Mouse (Mus musculus) heart, embryonic 12.5 days (tissue): ENCODE results near the gene AL607142.1. TPM values are rescaled to one million over a fixed set of nuclear protein-coding genes. Genes with fewer than 3 reads are reported as not detected.

ENCODE experiments used
- ATAC-seq: fragments of 200-750 bp; cut with Nextera tagmentation; 2 replicates; pipeline ENCODE4 v1.8.0; 2017; ENCODE audit warnings: moderate TSS enrichment, moderate library complexity; ENCODE audit not compliant: insufficient number of reproducible peaks, low FRiP score
- H3K27ac ChIP-seq: fragments of 300-500 bp; sonication (generic); 2 replicates; pipeline ENCODE4 v1.5.1; 2016; ENCODE audit warnings: mild to moderate bottlenecking, moderate library complexity; ENCODE audit not compliant: poor library complexity, severe bottlenecking
- H3K27me3 ChIP-seq: fragments of 300-500 bp; sonication (generic); replicated peaks from 2 replicates; pipeline ENCODE4 v1.6.1; 2016; ENCODE audit warnings: mild to moderate bottlenecking, moderate library complexity
- H3K36me3 ChIP-seq: fragments of 300-500 bp; sonication (generic); 2 replicates; pipeline ENCODE4 v1.6.1; 2016; ENCODE audit warnings: mild to moderate bottlenecking, moderate library complexity
- H3K4me1 ChIP-seq: fragments of 300-500 bp; sonication (generic); replicated peaks from 2 replicates; pipeline ENCODE4 v1.6.1; 2016; ENCODE audit warnings: mild to moderate bottlenecking
- H3K4me2 ChIP-seq: fragments of 300-500 bp; sonication (generic); 2 replicates; pipeline ENCODE4 v1.6.1; 2016; ENCODE audit warnings: mild to moderate bottlenecking, moderate library complexity
- H3K4me3 ChIP-seq: fragments of 300-500 bp; sonication (generic); 2 replicates; pipeline ENCODE4 v1.5.1; 2016; ENCODE audit warnings: mild to moderate bottlenecking
- H3K9ac ChIP-seq: fragments of 300-500 bp; sonication (generic); 2 replicates; pipeline ENCODE4 v1.6.1; 2016; ENCODE audit warnings: mild to moderate bottlenecking, moderate library complexity
- H3K9me3 ChIP-seq: fragments of 300-500 bp; sonication (generic); replicated peaks from 2 replicates; pipeline ENCODE4 v1.6.1; 2016; ENCODE audit warnings: mild to moderate bottlenecking, moderate library complexity
- WGBS: fragments of 180-500 bp; shearing (Covaris S2); methylation state at CpG from one replicate; pipeline ENCODE4 v1.1.7; 2016; 5-methylcytosine and 5-hydroxymethylcytosine counted together
- polyA plus RNA-seq: library from polyadenylated mRNA; unstranded; fragments of >200 nt; fragmentation: Nextera tagmentation; extraction: Ambion mirVana; gene quantifications from 2 replicates; pipeline ENCODE4 v1.2.1, GENCODE M21; 2016

Gene AL607142.1
- not detected in 2 replicates for polyA plus RNA-seq

DNA sequence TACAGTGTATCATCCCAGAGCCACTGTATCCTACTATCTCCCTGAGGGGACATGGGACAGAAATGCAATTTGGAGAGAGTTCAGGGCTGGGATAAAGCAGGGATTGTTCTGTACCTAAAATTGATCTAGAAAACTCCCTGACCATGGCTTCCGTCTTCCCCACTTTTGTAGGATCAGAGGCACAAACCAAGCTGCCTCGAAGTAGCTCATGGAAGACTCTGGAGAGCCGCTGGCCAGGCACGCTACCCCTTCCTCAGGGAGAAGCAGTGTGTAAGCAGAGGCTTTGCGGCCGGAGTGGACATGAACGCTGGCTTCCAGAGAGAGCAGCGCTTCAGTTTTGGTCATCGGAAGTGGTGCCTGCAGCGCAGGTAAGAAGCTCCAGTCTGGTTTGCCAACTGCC is at the start of gene AL607142.1:
Gene AL607142.1, plus strand, starts transcription at position 301 of the 400 bp plus-strand sequence.
- Histone ChIP-seq H3K4me3 (no peak within 1 kb of the TSS), H3K9ac (no peak within 1 kb of the TSS), H3K27ac (no peak within 1 kb of the TSS), H3K9me3 (no peaks in the 10 kb centered on the region), H3K36me3 (no peaks in the 10 kb centered on the region), H3K4me1 (peaks cover 19% of the 10 kb centered on the region), H3K27me3 (no peaks in the 10 kb centered on the region; the same call in 1 of the 2 replicates), H3K4me2 (no peak within 1 kb of the TSS)
- no peak for ATAC-seq
- 86% methylated on average over 10 of the region's 10 CpGs for WGBS

DNA sequence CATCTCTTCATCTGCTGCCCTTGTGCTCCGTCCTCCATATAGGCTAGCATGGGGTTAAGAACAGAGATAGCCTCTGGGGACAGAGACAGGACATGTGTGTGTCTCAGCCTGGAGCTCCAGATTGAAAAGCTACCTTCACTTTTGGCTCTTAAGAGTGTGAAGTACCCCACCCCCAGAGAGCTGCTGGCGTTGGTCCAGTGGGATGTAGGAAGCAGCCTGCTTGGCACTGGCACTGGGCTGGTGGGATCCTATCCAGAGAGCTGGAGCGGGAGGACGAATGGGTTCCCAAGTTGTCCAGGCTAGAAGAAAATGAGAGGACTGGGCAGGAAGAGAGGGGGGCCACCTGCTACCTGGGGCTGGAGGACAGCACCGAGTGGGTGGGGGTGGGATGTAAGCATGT is 46.4 kb upstream of the AL607142.1 start:
- no peak for ATAC-seq
- Histone ChIP-seq H3K36me3 (no peaks in the 10 kb centered on the region), H3K27ac (no peak overlapping the region), H3K4me2 (no peak overlapping the region), H3K27me3 (peaks cover 9% of the 10 kb centered on the region), H3K9me3 (no peaks in the 10 kb centered on the region), H3K4me3 (no peak overlapping the region), H3K4me1 (no peaks in the 10 kb centered on the region), H3K9ac (no peak overlapping the region)
- WGBS, result 76% methylated on average over 5 of the region's 5 CpGs

GRCm38 (mm10) chr4:120022392-120022791 is 42.4 kb upstream of the AL607142.1 start:
- Histone ChIP-seq H3K27me3 (peaks cover 9% of the 10 kb centered on the region), H3K4me1 (peaks cover 7% of the 10 kb centered on the region; the same call in 1 of the 2 replicates), H3K9ac (no peak overlapping the region), H3K4me3 (no peak overlapping the region), H3K9me3 (no peaks in the 10 kb centered on the region), H3K36me3 (no peaks in the 10 kb centered on the region), H3K27ac (no peak overlapping the region), H3K4me2 (no peak overlapping the region)
- ATAC-seq, result no peak
- WGBS, result 59% methylated on average over 3 of the region's 3 CpGs

- Histone ChIP-seq H3K27ac (no peak overlapping the region), H3K27me3 (peaks cover 9% of the 10 kb centered on the region), H3K4me1 (peaks cover 7% of the 10 kb centered on the region; the same call in 1 of the 2 replicates), H3K4me3 (no peak overlapping the region), H3K9ac (no peak overlapping the region), H3K9me3 (no peaks in the 10 kb centered on the region), H3K4me2 (no peak overlapping the region), H3K36me3 (no peaks in the 10 kb centered on the region)
- no peak for ATAC-seq
- 81% methylated on average over 4 of the region's 4 CpGs for WGBS
Measured at GRCm38 (mm10) chr4:120023221-120023840, 41.5 kb upstream of the AL607142.1 start.

GRCm38 (mm10) chr4:120024071-120024470 is 40.7 kb upstream of the AL607142.1 start:
- Histone ChIP-seq H3K4me2 (no peak overlapping the region), H3K27ac (no peak overlapping the region), H3K9me3 (no peaks in the 10 kb centered on the region), H3K27me3 (peaks cover 9% of the 10 kb centered on the region), H3K36me3 (no peaks in the 10 kb centered on the region), H3K4me1 (peaks cover 7% of the 10 kb centered on the region; the same call in 1 of the 2 replicates), H3K9ac (no peak overlapping the region), H3K4me3 (no peak overlapping the region)
- no peak for ATAC-seq
- WGBS, result 32% methylated on average over 10 of the region's 10 CpGs

DNA sequence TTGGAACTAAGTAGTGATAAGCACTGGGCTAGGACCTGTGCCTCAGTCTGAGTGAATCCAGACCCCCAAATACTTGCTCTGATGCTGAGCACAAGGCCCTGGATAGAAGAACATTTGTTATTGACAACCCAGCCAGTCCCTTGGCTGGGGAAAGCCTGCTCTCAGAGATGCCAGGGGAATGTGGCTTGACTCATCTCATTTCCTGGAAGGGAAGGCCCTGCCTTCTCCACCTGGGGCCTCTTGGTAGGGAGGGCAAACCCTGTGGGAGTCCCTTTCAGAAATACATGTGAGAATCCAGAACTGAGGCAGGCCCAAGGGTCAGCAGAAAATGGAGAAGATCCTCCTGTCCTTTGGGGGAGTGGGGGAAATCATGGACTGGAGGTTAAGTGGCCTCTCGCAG is 37.1 kb upstream of the AL607142.1 start:
- H3K9me3 ChIP-seq, result no peaks in the 10 kb centered on the region
- peaks cover 11% of the 10 kb centered on the region; the same call in 1 of the 2 replicates for H3K4me1 ChIP-seq
- 68% methylated on average over 1 of the region's 1 CpGs for WGBS
- H3K27me3 ChIP-seq, result peaks cover 17% of the 10 kb centered on the region
- H3K9ac ChIP-seq, result no peak overlapping the region
- no peaks in the 10 kb centered on the region for H3K36me3 ChIP-seq
- no peak overlapping the region for H3K27ac ChIP-seq
- ATAC-seq, result no peak
- H3K4me2 ChIP-seq, result no peak overlapping the region
- no peak overlapping the region for H3K4me3 ChIP-seq

DNA sequence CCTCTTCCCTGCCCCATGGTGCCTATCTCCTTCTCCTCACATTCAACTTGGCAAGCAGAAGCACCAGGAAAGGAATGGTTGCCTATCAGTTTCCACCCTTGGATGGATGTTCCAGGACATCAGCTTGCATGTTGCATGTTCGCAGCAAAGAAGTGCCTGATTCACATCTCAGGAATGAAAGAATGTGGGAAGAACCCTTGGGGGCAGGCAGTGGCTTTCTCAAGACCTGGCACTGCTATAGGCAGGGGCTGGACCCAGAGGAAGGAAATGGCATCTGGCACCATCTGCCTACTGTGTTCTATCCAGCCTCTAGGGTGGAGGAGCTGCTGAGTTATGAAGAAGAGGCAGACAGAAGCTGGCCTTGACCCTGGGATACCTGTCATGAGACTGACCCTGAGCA is 34.9 kb upstream of the AL607142.1 start:
- ATAC-seq, result no peak

GRCm38 (mm10) chr4:120032320-120032983 is 32.3 kb upstream of the AL607142.1 start:
- H3K9ac ChIP-seq, result peak overlapping the region; percentile 71

More for the DNA sequence above, 34.9 kb upstream of the AL607142.1 start:
- no peak overlapping the region for H3K4me3 ChIP-seq
- 79% methylated on average over 1 of the region's 1 CpGs for WGBS
- no peak overlapping the region for H3K27ac ChIP-seq
- no peak overlapping the region for H3K4me2 ChIP-seq
- peaks cover 35% of the 10 kb centered on the region for H3K27me3 ChIP-seq
- H3K9me3 ChIP-seq, result no peaks in the 10 kb centered on the region
- H3K9ac ChIP-seq, result no peak overlapping the region
- peaks cover 9% of the 10 kb centered on the region for H3K4me1 ChIP-seq
- no peaks in the 10 kb centered on the region for H3K36me3 ChIP-seq

GRCm38 (mm10) chr4:120032984-120033355 is 31.8 kb upstream of the AL607142.1 start:
- Histone ChIP-seq H3K27me3 (peaks cover 60% of the 10 kb centered on the region), H3K9ac (peak overlapping the region; percentile 71), H3K4me2 (peak overlapping the region; percentile 100), H3K4me1 (peaks cover 9% of the 10 kb centered on the region), H3K4me3 (peak overlapping the region; percentile 72), H3K9me3 (no peaks in the 10 kb centered on the region), H3K36me3 (no peaks in the 10 kb centered on the region), H3K27ac (no peak overlapping the region)
- ATAC-seq, result peak; percentile 1; the same call in 1 of the 2 replicates
- under 1% methylated on average over 38 of the region's 38 CpGs for WGBS

More at GRCm38 (mm10) chr4:120032320-120032983, 32.3 kb upstream of the AL607142.1 start:
- no peaks in the 10 kb centered on the region for H3K9me3 ChIP-seq
- peak overlapping the region; percentile 100 for H3K4me2 ChIP-seq
- H3K4me3 ChIP-seq, result peak overlapping the region; percentile 72
- H3K36me3 ChIP-seq, result no peaks in the 10 kb centered on the region
- H3K27me3 ChIP-seq, result peaks cover 58% of the 10 kb centered on the region
- ATAC-seq, result peak; percentile 80
- no peak overlapping the region for H3K27ac ChIP-seq
- WGBS, result 9% methylated on average over 69 of the region's 70 CpGs
- peaks cover 9% of the 10 kb centered on the region for H3K4me1 ChIP-seq

- no peak overlapping the region for H3K4me2 ChIP-seq
- H3K27me3 ChIP-seq, result peaks cover 47% of the 10 kb centered on the region
- no peaks in the 10 kb centered on the region for H3K9me3 ChIP-seq
- WGBS, result 79% methylated on average over 4 of the region's 4 CpGs
- no peak for ATAC-seq
- no peak overlapping the region for H3K4me3 ChIP-seq
- peaks cover 9% of the 10 kb centered on the region for H3K4me1 ChIP-seq
- no peak overlapping the region for H3K9ac ChIP-seq
- no peaks in the 10 kb centered on the region for H3K36me3 ChIP-seq
- no peak overlapping the region for H3K27ac ChIP-seq
Measured at GRCm38 (mm10) chr4:120036294-120036693, 28.5 kb upstream of the AL607142.1 start.

DNA sequence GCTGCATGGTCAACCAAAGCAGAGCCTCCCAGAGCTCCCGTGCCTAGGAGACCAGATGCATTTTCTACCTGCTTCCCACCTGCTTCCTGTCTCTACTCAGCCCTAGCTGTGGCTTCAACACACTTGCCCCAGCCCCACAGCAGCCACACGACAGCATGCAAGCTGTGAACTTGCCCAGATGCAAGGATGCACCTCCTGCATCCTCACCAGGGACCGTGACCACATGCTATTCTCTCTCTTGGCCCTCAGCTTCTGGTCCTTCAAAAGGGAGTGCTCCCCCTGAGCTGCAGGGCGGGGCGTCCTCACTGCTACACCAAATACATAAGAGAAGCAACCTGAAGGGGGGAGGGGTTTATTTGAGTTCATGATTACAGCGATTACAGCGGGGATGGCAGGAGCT is 27.8 kb upstream of the AL607142.1 start:
- WGBS, result 46% methylated on average over 7 of the region's 7 CpGs
- H3K27me3 ChIP-seq, result peaks cover 47% of the 10 kb centered on the region

More for the DNA sequence above, 27.8 kb upstream of the AL607142.1 start:
- Histone ChIP-seq H3K27ac (no peak overlapping the region), H3K4me1 (peaks cover 8% of the 10 kb centered on the region), H3K4me2 (no peak overlapping the region), H3K9me3 (no peaks in the 10 kb centered on the region), H3K9ac (no peak overlapping the region), H3K36me3 (no peaks in the 10 kb centered on the region), H3K4me3 (no peak overlapping the region)
- no peak for ATAC-seq
